Mouse (Mus musculus) spleen, postnatal 10 days (tissue): ENCODE measurements around the gene Dgke.

Experiments
- DNase-seq, 2 experiments: peaks; one replicate each; pipeline ENCODE4 v3.0.0; 2021 to 2022; ENCODE audit warnings: low spot score in 2 of 2

Dgke gene

DNA sequence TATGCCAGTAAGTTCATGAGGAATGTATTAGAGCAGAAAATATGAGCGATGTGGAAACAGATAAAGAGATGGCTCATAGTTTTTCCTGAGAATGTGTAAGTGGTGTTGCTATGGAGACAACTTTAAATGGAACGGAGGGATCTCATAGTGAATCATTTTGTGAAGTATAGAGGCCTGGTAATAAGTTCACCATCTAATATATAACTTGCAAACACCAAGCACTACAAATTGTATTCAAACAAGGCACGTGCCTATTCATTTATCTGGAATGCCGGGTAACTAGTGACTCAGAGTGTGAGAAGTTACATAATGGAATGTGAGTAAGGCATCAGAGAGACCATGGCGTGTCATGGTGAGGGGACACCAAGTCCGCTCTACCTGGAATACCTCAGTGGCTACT, 28.2 kb downstream of the Dgke start:
- DNase-seq, result no peak

DNA sequence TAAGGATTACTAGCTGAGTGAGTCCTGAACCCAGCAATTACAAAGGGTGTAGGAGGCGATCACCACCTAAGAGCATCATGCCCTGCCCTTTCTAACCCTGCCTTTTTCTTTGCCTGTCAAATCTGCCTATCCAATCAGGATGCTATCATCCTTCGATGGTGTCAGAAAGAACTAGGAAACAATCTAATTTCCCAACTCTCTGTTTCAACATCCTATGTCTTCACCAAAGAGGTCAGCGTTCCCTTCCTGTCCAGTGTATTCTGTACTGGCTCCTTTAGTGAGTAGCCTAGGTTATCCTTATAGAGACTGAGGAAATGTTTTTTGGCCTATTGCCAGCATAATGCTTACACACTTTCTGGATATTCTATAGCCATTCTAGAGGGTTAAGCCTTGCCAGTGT, 31.1 kb downstream of the Dgke start:
- DNase-seq, result no peak

DNA sequence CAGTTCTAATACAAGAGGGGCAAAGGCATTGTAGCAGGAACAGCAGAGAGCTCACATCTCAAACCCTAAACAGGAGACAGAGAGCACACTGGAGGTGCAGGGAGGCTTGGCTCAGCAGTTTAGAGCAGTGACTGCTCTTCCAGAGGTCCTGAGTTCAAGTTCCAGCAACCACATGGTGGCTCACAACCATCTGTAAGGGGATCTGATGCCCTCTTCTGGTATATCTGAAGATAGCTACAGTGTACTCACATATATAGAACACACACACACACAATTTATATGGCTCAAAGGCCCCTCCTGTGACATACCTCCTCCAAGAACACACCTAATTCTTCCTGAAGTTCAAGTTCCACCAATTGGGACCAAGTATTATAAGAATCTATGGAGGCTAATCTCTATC, 32.1 kb downstream of the Dgke start:
- no peak for DNase-seq

DNA sequence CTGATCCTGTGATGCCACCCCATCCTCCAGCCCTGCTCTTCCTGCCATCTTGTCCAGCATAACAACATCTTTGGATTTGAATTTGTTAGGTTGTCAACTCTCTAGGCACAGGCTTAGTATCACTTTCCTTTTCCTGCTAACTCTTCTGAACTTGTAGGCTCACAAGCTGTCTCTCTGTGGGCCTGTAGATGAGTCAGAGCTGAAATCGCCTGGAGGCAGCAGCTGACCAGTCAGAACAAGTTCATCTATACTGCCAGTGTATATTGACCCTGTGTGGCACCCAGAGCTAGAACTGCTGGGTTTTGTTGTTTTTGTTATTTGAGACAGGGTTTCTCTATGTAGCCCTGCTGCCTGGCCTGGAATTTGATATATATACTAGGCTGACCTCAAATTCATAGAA, 35.5 kb downstream of the Dgke start:
- no peak for DNase-seq

DNA sequence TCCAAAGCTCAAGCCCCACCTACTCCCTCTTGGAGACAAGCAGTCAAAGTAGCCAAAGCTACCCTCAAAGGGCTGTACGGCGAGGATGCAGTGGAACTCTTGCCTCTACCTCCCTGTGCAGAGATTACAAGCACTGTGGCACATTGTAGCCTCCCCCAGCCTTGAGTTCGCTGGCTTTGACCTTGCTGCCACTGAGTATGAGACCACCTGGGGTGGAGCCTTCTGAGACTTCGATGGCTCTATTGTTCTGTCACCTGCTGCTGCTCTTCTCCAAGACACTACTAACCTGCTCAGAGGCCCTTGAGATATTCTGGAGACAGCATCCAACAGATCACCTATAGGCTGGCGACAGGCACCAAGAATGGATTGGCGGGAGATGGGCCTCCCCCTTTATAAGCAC, 36.1 kb downstream of the Dgke start:
- DNase-seq, result no peak

DNA sequence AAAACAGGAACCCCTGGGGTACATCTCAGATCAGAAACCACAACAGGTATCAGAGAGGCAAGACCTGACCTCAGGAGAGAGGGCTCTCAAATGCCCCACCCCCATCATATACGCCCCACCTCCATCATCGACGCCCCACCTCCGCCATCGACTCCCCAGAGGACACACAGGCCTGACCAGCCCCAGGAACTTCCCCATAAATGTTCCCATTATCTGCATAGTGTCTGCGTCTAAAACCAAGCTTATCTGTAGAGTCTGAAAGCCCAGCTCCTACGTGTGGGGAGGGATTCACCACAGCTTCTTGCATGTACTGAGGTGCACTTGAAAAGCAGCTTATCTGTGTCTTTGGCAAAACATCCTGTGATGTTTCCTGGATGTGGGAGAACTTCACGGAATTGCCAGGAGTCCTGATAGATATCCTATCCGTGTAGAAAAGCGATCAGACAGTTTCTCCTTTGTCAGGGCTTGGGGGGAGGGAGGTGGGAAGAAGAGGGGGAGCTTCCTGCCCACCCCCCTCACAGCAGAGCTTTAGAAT, 37.7 kb downstream of the Dgke start:
- peak in 1 of 2 experiments; percentile 68 for DNase-seq

DNA sequence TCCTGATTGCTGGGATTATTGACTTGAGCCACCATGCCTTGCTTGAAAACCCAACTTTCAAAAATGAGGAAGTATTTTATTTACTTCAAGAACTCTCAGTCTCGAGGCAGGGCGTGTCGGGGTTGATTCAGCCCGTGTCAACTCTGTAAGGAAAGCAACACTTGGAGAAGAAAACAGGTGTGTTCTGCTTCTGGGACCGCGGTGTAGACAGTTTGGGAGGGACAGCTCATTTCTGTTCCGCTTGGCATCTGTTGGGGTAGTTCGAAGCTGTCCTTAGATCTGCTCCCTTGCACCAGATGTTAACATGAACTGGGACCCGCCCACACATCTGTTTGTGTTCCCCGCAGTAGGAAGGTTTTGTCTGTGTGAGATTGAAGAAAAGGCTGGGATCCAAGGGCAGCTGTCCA, 38.7 kb downstream of the Dgke start:
- DNase-seq, result peak in 1 of 2 experiments; percentile 67

DNA sequence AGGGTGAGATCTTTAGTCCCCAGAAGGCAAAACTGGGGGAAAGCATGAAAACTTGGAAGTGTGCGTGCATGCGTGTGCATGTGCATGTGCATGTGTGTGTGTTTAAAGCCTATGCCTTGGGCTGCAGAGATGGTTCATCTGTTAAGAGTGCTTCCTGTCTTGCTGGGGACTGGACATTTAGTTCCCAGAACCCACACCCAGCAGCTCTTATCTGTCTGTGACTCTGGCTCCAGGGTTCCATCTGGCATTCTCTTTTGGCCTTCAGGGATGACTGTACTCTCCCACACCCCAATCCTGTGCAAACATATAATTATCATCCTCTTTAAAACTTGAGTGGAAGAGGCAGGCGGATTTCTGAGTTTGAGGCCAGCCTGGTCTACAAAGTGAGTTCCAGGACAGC, 40.5 kb downstream of the Dgke start:
- no peak for DNase-seq

DNA sequence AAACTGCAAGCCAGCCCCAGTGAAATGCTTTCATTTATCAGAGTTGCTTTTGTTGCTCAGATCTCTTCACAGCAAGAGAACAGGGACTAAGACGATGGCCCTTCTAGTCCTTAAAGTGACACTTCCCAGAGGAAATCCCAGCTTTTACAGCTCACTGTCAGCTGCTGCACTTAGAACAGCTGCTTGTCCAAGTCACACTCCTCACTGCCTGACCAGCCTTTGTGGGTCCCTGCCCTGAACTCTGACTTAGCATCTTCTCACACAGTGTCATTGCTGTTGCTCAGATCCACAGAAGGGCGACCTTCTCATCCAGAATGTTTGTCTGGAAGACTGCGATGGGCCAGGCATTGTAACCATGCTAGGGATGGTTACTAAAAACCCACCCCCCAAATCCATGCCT, 41.0 kb downstream of the Dgke start:
- no peak for DNase-seq

DNA sequence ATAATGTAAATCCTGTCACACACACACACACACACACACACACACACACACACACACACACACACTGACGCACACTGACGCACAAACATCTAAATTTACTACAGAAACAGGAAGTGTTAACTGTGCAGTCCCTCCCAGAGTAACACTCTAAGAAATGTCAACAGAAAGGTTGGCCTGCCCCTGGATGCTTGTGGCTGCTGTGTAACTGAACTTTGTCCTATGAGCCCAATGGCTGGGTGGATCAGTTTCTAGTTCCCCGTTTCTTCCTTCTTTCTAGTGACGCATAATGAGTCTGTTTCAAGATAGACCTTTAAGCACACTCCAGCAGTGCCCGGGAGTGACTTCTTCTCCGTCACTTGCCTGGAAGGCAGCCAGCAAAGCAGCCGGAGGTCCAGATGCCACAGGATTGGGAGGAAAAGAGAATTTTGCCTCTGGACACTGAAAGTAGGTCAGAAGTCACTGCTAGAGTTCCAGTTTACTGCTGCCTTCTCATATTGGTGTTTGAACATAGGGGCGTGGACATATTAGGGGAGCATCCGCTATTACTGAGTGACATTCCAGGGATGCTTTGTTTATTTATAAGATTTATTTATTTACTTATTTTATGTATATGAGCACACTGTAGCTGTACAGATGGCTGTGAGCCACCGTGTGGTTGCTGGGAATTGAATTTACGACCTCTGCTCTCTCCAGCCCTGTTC, 42.3 kb downstream of the Dgke start:
- peak in 1 of 2 experiments; percentile 69 for DNase-seq

DNA sequence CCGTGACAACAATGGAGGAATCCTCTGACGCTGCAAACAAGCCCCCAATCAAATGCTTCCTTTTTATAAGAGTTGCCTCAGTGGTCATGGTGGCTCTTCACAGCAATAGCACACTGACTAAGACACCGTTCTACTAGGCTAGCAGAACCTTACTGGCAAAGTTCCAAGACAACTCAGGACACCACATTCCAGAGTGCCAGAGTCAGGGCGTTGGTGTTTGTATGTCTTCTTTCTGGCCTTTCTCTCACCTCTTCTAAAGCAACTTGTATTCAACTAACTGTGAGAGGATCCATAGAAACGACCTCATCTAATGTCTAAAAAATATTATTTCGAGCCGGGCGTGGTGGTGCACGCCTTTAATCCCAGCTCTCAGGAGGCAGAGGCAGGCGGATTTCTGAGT, 43.2 kb downstream of the Dgke start:
- DNase-seq, result no peak

DNA sequence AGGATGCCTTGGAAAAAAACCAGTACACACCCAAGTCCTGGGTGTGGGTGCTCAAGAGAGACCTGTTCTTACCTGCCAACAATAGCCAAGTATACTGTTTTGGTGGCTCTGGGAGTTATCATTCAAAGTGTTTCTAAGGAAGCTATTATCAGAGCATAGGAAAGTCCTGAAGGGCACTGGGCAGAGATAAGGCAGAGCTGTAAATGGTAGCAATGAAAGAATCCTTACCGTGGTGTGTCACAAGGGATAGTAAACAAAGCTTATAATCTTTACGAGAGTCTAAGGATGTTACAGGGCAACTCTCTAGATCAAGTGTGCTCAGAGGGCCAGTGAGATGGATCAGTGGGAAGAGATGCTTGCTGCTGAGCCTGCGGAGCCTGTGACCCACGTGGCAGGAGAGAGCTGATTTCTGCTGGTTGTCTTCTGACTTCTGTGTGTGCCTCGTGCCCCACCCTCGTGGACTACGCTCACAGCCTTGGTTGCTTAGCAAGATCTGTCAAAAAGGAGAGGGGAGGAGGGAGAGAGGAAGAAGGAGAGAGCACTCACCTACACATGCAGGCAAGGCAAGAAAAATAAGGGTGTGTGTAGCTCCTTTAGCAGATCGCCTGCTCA, 44.4 kb downstream of the Dgke start:
- DNase-seq, result no peak

DNA sequence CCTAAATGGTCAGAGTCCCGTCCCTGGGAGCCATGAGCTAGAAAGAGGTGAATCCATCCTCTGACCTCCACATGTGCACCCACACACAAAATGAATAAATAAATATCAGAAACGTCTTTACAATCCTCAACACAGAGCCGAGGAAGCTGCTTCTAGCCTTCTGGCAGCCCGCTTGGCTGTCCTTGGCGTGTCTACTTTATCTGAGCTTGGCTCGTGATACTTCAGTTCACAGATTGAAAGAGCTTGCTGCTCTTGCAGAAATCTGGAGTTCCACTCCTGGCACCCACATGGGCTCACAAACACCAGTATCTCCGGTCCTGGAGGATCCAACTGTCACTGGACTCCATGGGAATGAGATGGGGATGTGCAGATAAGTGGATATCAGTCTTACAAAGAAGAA, 45.0 kb downstream of the Dgke start:
- no peak for DNase-seq

DNA sequence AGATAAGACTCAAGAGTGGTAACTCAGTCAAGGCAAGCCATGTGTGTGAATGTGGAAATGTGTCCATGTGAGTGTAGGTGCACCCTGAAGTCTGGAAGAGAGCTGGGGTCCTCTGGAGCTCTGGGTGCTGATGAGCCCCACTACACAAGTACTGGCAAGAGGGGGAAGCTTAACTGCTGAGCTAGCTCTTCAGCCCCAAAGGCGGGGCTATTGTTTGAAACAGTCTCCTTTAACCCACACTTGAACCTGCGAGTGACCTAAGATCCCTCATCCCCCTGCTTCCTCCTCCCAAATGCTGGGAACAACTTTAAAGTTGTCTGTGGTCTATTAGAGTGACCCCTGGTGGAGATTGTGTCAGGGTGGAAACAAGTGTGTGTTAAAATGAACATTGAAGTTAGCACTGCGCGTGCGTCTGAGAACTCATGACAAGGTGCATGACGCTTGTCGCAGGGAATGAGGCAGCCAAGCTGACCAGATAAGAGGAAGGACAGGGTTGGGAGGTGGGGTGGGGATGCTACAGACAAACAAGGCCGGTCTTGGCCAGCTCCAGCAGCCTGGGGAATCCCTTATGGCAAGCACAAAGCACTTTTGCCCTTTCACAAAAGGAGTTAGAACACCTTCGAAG, 45.9 kb downstream of the Dgke start:
- DNase-seq, result no peak

DNA sequence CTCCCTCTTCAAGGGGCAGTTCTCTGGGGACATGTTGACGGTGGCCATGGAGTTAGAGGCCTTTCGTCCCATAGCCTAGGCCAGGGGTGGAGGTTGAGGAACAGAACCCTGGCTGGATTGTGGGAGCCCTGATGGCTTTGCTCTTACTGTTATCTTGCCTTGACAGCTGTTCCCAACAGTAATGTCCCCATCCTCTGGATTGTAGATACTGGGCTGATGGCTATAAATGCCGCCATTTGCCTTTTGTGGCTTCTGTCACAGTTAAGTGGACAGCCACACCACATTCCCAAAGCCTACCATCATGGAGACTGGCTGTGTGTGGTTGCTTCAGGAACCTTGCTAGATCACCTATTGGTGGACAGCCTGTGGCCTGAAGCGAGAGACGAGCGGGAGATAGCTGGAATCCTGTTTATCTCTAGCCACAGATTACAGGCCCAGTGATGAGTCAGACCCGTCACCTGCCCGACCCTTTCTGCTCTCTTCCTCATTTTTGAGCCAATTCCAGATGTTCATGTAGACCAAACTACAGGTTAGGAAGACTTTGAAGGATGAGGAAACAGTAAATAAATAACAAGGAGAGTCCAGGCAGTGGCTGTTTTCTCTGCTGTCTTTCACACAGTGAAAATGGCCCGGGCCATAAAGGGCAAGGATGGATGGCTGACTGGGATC, 49.0 kb downstream of the Dgke start:
- no peak for DNase-seq

DNA sequence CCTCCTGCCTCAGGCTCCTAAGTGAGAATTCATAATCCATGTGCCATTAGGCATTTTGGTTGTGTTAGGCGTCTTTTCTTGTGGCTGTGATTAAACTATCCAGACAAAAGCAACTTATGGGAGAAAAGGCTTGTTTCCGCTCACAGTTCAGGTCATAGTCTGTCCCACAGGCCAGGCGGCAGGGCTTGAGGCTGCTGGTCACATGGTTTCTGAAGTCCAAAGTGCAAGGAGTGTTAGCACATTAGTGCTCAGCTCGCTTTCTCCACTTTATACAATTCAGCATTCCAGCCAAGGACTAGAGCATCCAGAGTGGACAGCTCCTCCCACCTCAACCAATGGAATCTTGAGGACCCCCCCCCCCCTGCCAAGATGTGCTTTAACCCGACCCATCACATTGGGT, 54.4 kb downstream of the Dgke start:
- no peak for DNase-seq

DNA sequence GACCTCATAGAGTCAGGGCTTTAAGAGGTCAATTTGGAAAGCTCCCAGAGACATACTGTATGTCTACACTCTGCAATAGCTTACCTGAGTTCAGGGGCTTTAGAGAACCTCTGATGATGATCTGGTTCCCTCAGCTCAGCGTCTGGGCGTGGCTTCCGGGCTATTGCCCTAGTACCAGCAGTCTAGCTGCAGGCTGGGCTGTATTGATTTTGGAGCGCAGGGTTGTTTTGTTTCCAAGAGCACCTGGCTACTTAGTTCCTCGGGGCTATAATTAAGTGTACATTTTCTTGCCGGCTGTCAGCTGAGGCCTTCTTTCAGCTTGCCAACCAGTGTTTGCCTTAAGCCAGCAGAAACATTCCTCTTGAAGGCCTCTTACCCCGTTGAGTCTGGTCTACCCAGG, 57.2 kb downstream of the Dgke start:
- DNase-seq, result no peak

DNA sequence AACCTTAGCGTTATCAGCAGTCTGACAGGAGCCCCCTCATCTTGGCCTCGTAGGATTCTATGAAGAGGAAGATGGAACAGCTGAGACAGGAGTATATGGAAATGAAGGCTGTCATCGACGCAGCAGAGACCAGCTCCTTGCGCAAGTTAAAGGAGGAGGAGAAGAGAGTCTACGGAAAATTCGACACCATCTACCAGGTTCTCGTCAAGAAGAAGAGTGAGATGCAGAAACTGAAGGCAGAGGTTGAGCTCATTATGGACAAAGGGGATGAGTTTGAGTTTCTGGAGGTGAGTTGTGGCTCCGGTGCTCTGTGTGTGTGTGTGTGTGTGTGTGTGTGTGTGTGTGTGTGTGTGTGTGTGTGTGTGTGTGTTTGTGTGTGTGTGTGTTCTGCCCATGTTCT, 57.6 kb downstream of the Dgke start:
- DNase-seq, result no peak

DNA sequence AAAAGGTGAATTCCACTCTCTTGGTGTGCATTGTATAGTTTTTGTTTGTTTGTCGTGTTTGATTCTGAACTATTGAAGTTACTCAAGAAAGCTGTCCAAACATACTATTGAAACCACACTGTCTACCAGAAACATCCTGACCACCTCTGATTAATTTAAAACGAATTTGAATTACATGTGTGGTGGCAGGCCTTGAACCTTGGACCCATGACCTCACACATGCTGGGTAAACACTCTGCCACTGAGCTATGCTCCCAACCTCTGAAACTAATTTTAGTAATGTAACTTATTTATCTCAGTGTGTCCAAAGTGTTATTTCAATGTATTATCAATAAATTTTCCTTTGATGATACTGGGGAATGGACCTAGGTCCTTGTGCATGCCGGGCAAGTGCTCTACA, 59.1 kb downstream of the Dgke start:
- no peak for DNase-seq

DNA sequence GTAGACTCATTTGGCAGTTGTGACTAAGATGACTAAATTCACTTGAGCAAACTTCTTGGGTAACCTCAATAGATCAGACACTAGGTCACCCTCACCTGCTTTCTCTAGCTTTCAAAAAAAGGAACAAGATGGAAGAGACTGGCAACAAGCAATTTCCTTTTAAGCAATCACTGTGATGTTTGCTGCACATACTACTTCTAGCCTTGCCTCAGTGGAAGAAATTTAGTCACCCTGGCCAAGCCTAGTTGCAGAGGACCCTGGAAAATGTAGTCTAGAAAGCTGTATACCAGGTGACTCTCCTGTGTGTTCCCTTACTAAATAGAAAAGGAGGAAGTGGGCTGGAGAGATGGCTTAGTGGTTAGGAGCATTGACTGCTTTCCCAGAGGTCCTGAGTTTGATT, 60.2 kb downstream of the Dgke start:
- no peak for DNase-seq

DNA sequence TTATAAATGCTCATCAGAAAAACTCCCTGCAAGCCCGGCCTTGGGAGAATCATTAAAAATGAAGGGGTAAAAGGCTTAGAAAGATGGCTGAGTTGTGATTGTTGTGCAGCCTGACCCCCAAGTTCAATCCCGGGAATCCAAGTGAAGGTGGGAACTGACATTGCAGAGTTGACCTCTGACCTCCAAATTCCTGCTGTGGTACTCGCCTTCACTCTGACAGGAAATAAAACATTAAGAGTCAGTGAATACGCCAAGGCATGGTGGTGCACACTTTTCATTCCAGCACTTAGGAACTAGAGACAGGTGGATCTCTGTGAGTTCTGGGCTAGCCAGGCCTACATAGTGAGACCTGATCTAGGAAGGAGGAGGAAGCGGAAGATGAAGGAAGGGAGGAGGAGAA, 61.2 kb downstream of the Dgke start:
- no peak for DNase-seq

DNA sequence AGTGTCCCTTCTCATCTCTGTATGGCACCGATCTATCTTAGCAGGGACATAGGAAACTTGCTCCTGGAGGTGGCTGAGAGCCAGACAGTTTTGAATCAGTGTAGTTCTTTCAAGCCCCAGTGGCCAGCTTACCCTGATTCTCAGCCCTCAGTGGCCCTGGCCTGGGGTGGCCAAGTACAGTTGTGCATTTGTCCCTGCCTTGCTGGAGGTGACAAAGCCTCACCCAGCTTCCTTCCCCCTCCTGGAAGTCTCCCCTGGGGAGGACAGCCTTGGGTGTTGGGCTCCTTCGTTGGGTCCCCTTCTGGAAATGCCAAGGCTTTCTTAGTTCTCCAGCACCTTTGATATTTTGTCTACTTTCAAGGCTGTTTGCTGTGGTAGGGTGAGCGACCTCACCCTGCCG, 62.9 kb downstream of the Dgke start:
- DNase-seq, result no peak

DNA sequence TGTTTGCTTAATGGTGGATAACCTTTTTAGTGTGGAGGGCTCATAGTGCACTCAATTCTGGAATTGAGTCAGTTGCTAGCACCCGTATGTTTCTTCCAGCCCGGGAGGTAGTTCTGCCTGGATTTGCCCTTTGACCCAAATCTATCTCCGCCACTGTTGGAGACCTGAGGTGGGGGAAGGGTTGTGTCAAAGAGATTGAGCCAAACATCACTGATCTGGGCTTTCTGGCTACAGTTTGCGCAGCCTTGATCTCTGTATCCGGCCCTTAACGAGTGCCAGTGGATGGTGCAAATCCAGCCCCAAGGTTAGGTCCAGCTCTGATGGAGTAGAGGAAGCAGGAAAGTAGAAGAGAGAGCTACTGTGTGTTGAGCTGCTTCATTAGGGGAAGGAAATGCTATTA, 63.6 kb downstream of the Dgke start:
- DNase-seq, result no peak
